Mouse (Mus musculus) olfactory bulb, adult 2 months (tissue): ENCODE data around the gene Kcnmb1.

Experiments used
- CTCF ChIP-seq: fragments of 200-500 bp; IDR thresholded peaks from 2 replicates; pipeline ENCODE4 v1.5.1; 2012; ENCODE audit warnings: low read depth, mild to moderate bottlenecking, low read length, moderate library complexity; ENCODE audit not compliant: insufficient read depth
- POLR2A ChIP-seq: fragments of 200-500 bp; IDR thresholded peaks from 2 replicates; pipeline ENCODE4 v1.6.1; 2012; ENCODE audit warnings: mild to moderate bottlenecking, low read depth, low read length, moderate library complexity; ENCODE audit not compliant: insufficient read depth

DNA sequence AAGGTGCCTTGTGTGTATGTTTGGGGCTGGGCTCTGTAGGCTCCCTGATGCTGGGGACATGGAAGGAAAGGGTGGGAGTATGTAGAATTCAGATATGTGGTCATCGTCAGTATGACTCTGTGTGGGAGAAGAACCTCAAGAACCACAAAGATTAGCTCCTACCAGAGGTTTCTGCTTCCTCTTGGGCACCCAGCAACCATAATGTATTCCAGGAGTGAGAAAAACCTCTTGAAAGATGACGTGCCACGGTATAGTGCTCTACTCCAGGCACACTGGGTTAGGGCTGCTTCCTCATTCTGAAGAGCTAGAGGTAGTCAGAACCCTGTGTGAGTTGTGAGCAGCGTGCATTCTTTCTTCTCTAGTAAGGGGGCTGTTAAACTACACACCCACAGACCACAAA is 4.9 kb downstream of the Kcnmb1 start:
- TF ChIP-seq POLR2A (no peak), CTCF (no peak)
